Mouse (Mus musculus) G1E (cell line): ENCODE results near the gene Agmo.

ENCODE experiments used
- CTCF ChIP-seq: IDR thresholded peaks from 2 replicates; pipeline ENCODE4 v1.5.1; 2012; ENCODE audit warnings: low read depth, low read length, inconsistent platforms, mixed read lengths
- TAL1 ChIP-seq: conservative IDR thresholded peaks from 2 replicates; pipeline ENCODE4 v1.6.1; 2012; ENCODE audit warnings: low read depth, low read length, inconsistent platforms, mixed read lengths

DNA sequence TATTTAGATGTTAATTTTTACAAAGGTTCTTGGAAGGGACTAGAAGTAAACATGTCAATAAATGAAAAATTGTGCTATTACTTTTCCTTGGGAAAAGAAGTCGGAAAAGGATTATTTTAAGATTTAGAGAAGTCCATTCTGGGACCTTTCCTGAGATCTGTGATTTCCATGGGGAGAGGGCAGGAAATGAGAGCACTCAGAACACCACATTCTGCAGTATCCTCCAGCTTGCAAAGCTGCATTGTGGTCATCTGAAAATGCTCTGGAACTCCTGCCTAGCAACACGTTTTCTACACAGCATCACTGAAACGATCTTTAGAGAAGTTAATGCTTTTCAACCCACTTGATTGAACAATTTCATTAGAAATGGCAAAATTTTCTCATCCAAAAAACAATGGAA is 81.4 kb downstream of the Agmo start:
- TF ChIP-seq CTCF (no peak), TAL1 (no peak)
